Mouse (Mus musculus) embryonic facial prominence, embryonic 14.5 days (tissue): ENCODE results near the gene Atf6b. TPM values are rescaled to one million over a fixed set of nuclear protein-coding genes. Genes with fewer than 3 reads are reported as not detected.

Experiments used
- ATAC-seq: fragments of 200-750 bp; cut with Nextera tagmentation; 2 replicates; pipeline ENCODE4 v1.8.0; 2017; ENCODE audit warnings: low read depth, moderate number of reproducible peaks, moderate TSS enrichment
- DNase-seq: peaks from one replicate; pipeline ENCODE4 v3.0.0-alpha.2; 2015; ENCODE audit warnings: low spot score
- H3K27ac ChIP-seq: fragments of 300-500 bp; sonication (generic); replicated peaks from 2 replicates; pipeline ENCODE4 v1.5.1; 2014; ENCODE audit warnings: low read depth, mild to moderate bottlenecking, low read length, moderate library complexity
- H3K27me3 ChIP-seq: fragments of 300-500 bp; sonication (generic); replicated peaks from 2 replicates; pipeline ENCODE4 v1.6.1; 2014; ENCODE audit warnings: low read length; ENCODE audit not compliant: control insufficient read depth, insufficient read depth
- H3K36me3 ChIP-seq: fragments of 300-500 bp; sonication (generic); 2 replicates; pipeline ENCODE4 v1.6.1; 2014; ENCODE audit warnings: low read length, mixed read lengths; ENCODE audit not compliant: control insufficient read depth, insufficient read depth
- H3K4me1 ChIP-seq: fragments of 300-500 bp; sonication (generic); 2 replicates; pipeline ENCODE4 v1.6.1; 2014; ENCODE audit warnings: antibody characterized with exemption, low read length; ENCODE audit not compliant: control insufficient read depth, insufficient read depth
- H3K4me2 ChIP-seq: fragments of 300-500 bp; sonication (generic); 2 replicates; pipeline ENCODE4 v1.6.1; 2014; ENCODE audit warnings: low read depth, mild to moderate bottlenecking, low read length, moderate library complexity, mixed read lengths
- H3K4me3 ChIP-seq: fragments of 300-500 bp; sonication (generic); 2 replicates; pipeline ENCODE4 v1.5.1; 2014; ENCODE audit warnings: low read depth, mild to moderate bottlenecking, low read length
- H3K9ac ChIP-seq: fragments of 300-500 bp; sonication (generic); 2 replicates; pipeline ENCODE4 v1.6.1; 2014; ENCODE audit warnings: low read depth, mild to moderate bottlenecking, low read length, moderate library complexity, mixed read lengths
- H3K9me3 ChIP-seq: fragments of 300-500 bp; sonication (generic); 2 replicates; pipeline ENCODE4 v1.6.1; 2016; ENCODE audit warnings: low read length; ENCODE audit not compliant: control insufficient read depth
- WGBS: fragments of 180-500 bp; shearing (Covaris S2); extraction: QIAGEN DNeasy Blood & Tissue Kit; methylation state at CpG from one replicate; pipeline ENCODE4 v1.1.7; 2014; 5-methylcytosine and 5-hydroxymethylcytosine counted together
- polyA plus RNA-seq: library from polyadenylated mRNA; unstranded; fragments of >200 nt; fragmentation: Nextera tagmentation; extraction: Ambion mirVana; gene quantifications from 2 replicates; pipeline ENCODE4 v1.2.1, GENCODE M21; 2014

Atf6b gene
- polyA plus RNA-seq, 1 experiment from 2014 or later = 60.8 TPM

- no peak for ATAC-seq
- WGBS = 71% methylated on average over 11 of the region's 11 CpGs
- peaks cover 21% of the 10 kb centered on the region for H3K27me3 ChIP-seq
Observed at GRCm38 (mm10) chr17:34681881-34682536, 35.1 kb downstream of the Atf6b start.

DNA sequence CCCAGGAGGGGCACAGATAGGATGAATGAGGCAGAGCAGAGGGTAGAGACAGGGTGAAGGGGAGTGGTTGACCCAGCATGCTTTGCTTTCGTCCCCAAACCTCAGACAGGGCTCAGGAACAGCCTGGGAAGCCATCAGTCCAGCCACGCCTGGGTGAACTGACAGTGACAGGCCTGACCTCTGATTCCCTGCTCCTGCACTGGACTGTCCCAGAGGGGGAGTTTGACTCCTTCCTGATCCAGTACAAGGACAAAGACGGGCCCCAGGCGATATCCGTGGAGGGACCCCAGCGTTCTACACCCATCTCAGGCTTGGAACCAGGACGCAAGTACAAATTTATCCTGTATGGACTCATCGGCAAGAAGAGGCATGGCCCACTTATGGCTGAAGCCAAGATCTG is 36.2 kb downstream of the Atf6b start:
- Histone ChIP-seq H3K36me3 (no peaks in the 10 kb centered on the region), H3K9ac (no peak overlapping the region), H3K4me3 (no peak overlapping the region), H3K27me3 (peaks cover 18% of the 10 kb centered on the region; the same call in 1 of the 2 replicates), H3K4me1 (0 out of 2 replicates have a peak, but pooled peaks cover 4% of the 10 kb centered on the region), H3K27ac (no peak overlapping the region), H3K4me2 (no peak overlapping the region), H3K9me3 (0 out of 2 replicates have a peak, but pooled peaks cover 3% of the 10 kb centered on the region)
- whole genome bisulfite sequencing = 73% methylated on average over 8 of the region's 8 CpGs
- no peak for ATAC-seq
- no peak for DNase-seq

More at GRCm38 (mm10) chr17:34681881-34682536, 35.1 kb downstream of the Atf6b start:
- Histone ChIP-seq H3K36me3 (no peaks in the 10 kb centered on the region), H3K9ac (peak overlapping the region; percentile 5; the same call in 1 of the 2 replicates), H3K9me3 (no peaks in the 10 kb centered on the region), H3K27ac (no peak overlapping the region), H3K4me2 (no peak overlapping the region), H3K4me3 (no peak overlapping the region), H3K4me1 (0 out of 2 replicates have a peak, but pooled peaks cover 4% of the 10 kb centered on the region)
- DNase-seq = no peak

GRCm38 (mm10) chr17:34683686-34684220 is 36.8 kb downstream of the Atf6b start:
- 58% methylated on average over 10 of the region's 10 CpGs for WGBS
- H3K27me3 ChIP-seq = peaks cover 13% of the 10 kb centered on the region; the same call in 1 of the 2 replicates
- H3K9ac ChIP-seq = no peak overlapping the region
- 0 out of 2 replicates have a peak, but pooled peaks cover 3% of the 10 kb centered on the region for H3K9me3 ChIP-seq
- no peak for DNase-seq
- no peak for ATAC-seq
- H3K4me1 ChIP-seq = 0 out of 2 replicates have a peak, but pooled peaks cover 4% of the 10 kb centered on the region
- H3K36me3 ChIP-seq = no peaks in the 10 kb centered on the region
- H3K27ac ChIP-seq = no peak overlapping the region
- H3K4me2 ChIP-seq = no peak overlapping the region
- H3K4me3 ChIP-seq = no peak overlapping the region

- Histone ChIP-seq H3K4me3 (no peak overlapping the region), H3K4me1 (0 out of 2 replicates have a peak, but pooled peaks cover 4% of the 10 kb centered on the region), H3K27me3 (peaks cover 7% of the 10 kb centered on the region; the same call in 1 of the 2 replicates), H3K9ac (no peak overlapping the region), H3K36me3 (no peaks in the 10 kb centered on the region), H3K4me2 (no peak overlapping the region), H3K9me3 (0 out of 2 replicates have a peak, but pooled peaks cover 3% of the 10 kb centered on the region), H3K27ac (no peak overlapping the region)
- WGBS = 48% methylated on average over 9 of the region's 9 CpGs
- no peak for DNase-seq
- ATAC-seq = no peak
Observed at GRCm38 (mm10) chr17:34684253-34684893, 37.4 kb downstream of the Atf6b start.

DNA sequence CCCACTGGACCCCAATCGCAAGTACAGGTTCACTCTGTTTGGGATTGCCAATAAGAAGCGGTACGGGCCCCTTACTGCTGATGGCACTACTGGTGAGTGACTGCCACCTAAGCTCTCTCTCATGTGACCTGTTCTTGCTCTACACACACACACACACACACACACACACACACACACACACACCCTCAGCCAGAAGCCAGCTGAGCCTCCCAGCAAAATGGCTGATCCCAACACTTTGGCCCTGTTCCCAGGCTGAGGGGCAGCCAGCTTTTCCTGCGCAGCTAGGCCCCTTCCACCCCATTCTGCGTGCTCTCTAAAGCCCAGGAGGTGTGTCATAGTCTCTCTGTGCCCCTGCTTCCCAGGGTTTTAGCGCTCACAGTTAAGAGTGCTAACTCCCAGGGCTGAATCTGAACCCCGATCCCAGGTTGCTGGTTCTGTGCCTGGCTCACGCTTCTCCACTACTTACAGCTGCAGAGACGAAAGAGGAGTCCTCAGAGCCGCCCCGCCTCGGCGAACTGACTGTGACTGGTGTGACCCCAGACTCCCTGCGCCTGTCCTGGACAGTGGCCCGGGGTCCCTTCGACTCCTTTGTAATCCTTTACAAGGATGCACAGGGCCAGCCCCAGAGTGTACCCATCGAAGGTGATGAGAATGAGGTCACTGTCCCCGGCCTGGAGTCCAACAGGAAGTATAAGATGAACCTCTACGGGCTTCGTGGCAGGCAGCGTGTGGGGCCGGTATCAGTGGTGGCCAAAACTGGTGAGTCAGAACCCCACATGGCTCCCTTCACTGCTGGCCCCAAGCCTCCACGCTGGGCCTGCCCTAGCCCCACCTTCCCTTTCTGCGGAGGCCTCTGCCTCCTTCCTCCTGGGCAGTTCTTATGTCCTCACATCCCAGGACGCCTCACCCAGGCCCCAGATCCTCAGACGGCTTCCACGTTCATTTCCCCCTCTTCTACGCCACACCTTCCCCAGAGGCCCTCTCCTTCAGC is 38.5 kb downstream of the Atf6b start:
- H3K4me2 ChIP-seq = no peak overlapping the region
- no peak overlapping the region for H3K27ac ChIP-seq
- no peak overlapping the region for H3K4me3 ChIP-seq
- WGBS = 69% methylated on average over 28 of the region's 28 CpGs
- H3K9ac ChIP-seq = no peak overlapping the region
- H3K4me1 ChIP-seq = 0 out of 2 replicates have a peak, but pooled peaks cover 4% of the 10 kb centered on the region
- H3K27me3 ChIP-seq = peaks cover 2% of the 10 kb centered on the region; the same call in 1 of the 2 replicates
- DNase-seq = peak; percentile 81
- H3K36me3 ChIP-seq = no peaks in the 10 kb centered on the region
- 0 out of 2 replicates have a peak, but pooled peaks cover 3% of the 10 kb centered on the region for H3K9me3 ChIP-seq
- no peak for ATAC-seq

GRCm38 (mm10) chr17:34688889-34689288 is 41.9 kb downstream of the Atf6b start:
- Histone ChIP-seq H3K4me1 (0 out of 2 replicates have a peak, but pooled peaks cover 4% of the 10 kb centered on the region), H3K27me3 (no peaks in the 10 kb centered on the region), H3K4me2 (no peak overlapping the region), H3K27ac (no peak overlapping the region), H3K36me3 (no peaks in the 10 kb centered on the region), H3K4me3 (no peak overlapping the region), H3K9ac (no peak overlapping the region), H3K9me3 (0 out of 2 replicates have a peak, but pooled peaks cover 3% of the 10 kb centered on the region)
- 91% methylated on average over 7 of the region's 7 CpGs for WGBS
- DNase-seq = no peak
- no peak for ATAC-seq

DNA sequence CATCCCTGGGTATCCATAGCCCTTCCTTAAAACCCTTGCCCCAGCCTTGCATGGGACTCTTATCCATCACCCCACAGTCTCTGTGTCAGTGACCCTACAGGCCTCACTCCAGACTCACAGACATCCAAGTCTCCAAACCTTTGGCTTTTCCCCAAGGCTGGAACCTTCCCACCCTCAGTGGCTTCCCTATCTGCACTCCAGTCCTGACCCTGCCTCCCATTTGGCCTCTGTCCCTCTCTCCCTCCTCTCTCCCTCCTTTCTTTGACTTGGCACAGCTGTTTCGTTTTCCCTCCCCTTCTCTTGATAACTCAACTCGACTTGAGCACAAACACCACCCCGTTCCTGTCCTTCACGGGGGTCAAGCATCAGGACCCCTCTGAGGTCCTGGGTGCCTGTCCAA is 43.5 kb downstream of the Atf6b start:
- H3K4me3 ChIP-seq = no peak overlapping the region
- H3K4me2 ChIP-seq = no peak overlapping the region
- no peak overlapping the region for H3K27ac ChIP-seq
- DNase-seq (no peak), ATAC-seq (no peak)
- H3K9me3 ChIP-seq = 0 out of 2 replicates have a peak, but pooled peaks cover 3% of the 10 kb centered on the region
- 47% methylated on average over 4 of the region's 4 CpGs for WGBS
- no peaks in the 10 kb centered on the region for H3K36me3 ChIP-seq
- H3K27me3 ChIP-seq = no peaks in the 10 kb centered on the region
- H3K9ac ChIP-seq = no peak overlapping the region
- no peaks in the 10 kb centered on the region for H3K4me1 ChIP-seq

GRCm38 (mm10) chr17:34692906-34693305 is 46.0 kb downstream of the Atf6b start:
- no peak overlapping the region for H3K4me2 ChIP-seq
- no peaks in the 10 kb centered on the region for H3K36me3 ChIP-seq
- no peak overlapping the region for H3K27ac ChIP-seq
- 0 out of 2 replicates have a peak, but pooled peaks cover 3% of the 10 kb centered on the region for H3K9me3 ChIP-seq
- 55% methylated on average over 7 of the region's 7 CpGs for WGBS
- H3K4me3 ChIP-seq = no peak overlapping the region
- no peak overlapping the region for H3K9ac ChIP-seq
- no peaks in the 10 kb centered on the region for H3K27me3 ChIP-seq
- no peak for DNase-seq
- H3K4me1 ChIP-seq = no peaks in the 10 kb centered on the region
- no peak for ATAC-seq
